Mouse (Mus musculus): ENCODE results near the gene Etfb. TPM values are rescaled to one million over a fixed set of nuclear protein-coding genes. Genes with fewer than 3 reads are reported as not detected.
A peak's percentile ranks its signal among the peaks of the same experiment; 100 is the strongest.
"Not testable (repeated sequence)": the region's sequence is repeated elsewhere in the genome, so short reads cannot be mapped to it uniquely, and the experiment has no call there.

The Etfb gene
- polyA plus RNA-seq (2016; fragmentation: Nextera tagmentation; extraction: Ambion mirVana) = 505 and 580 TPM in 2 replicates

DNA sequence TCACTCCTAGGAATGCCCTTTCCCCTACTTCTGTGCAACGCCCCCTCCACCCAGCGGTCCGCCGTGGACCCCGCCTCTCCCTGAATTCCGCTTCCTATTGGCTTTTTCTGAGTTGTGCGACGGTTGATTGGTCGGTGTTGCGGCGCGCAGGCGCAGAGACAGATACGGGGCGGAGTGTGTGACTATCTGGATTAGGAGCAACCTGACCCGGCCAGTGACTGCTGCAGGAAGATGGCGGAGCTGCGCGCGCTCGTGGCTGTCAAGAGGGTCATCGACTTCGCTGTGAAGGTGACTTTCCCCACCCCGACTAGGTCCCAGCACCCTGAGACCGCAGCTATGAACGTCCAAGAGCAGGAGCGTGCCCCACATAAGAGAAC is at the start of gene Etfb, which contains the start of gene Gm45233:
TSS of gene Etfb (plus strand) at position 167 of the 377 bp plus-strand sequence.
TSS of gene Gm45233 (plus strand) at position 212 of the 377 bp plus-strand sequence.
- H3K27me3 ChIP-seq (ENCODE audit: insufficient read depth, poor library complexity, severe bottlenecking) = 0 out of 2 replicates have a peak, but pooled peaks cover 3% of the 10 kb centered on the region
- under 1% methylated on average over 27 of the region's 27 CpGs for WGBS
- H3K4me3 ChIP-seq = peak within 1 kb of the TSS; percentile 69
- H3K9me3 ChIP-seq = no peaks in the 10 kb centered on the region
- peak; percentile 99 for DNase-seq (ENCODE audit: low spot score)
- peaks cover 28% of the 10 kb centered on the region for H3K4me1 ChIP-seq
- peak within 1 kb of the TSS; percentile 94 for H3K27ac ChIP-seq
- H3K36me3 ChIP-seq = peaks cover 7% of the 10 kb centered on the region; the same call in 1 of the 2 replicates

DNA sequence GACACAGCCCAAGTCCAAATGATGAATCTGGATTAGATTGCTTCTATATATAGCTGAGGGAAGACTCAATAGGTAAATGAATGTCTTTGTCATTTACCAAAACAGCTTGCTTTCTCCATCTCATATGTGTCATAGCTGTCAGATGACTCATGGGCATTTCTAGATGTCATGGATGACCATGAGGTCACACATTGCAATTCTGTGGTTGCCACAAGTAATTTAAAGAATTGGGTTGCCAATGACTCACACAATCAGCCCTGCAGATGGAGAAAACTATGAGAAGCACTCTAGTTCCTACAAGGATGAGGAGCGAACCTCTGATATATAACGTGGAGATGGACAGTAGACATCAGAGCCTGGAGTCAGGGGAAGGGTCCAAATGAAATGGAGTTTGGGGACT is 44.4 kb upstream of the Etfb start:
- WGBS = 82% methylated on average over 2 of the region's 2 CpGs

GRCm38 (mm10) chr7:43402718-43403117 is 41.2 kb upstream of the Etfb start:
- DNase-seq (ENCODE audit: low spot score) = no peak
- Histone ChIP-seq H3K27ac (no peak overlapping the region), H3K4me1 (no peaks in the 10 kb centered on the region), H3K4me3 (no peak overlapping the region), H3K36me3 (no peaks in the 10 kb centered on the region), H3K9me3 (no peaks in the 10 kb centered on the region), H3K27me3 (ENCODE audit: insufficient read depth, poor library complexity, severe bottlenecking) (no peaks in the 10 kb centered on the region)
- 43% methylated on average over 2 of the region's 2 CpGs for WGBS

More for the DNA sequence above, 44.4 kb upstream of the Etfb start:
- DNase-seq (ENCODE audit: low spot score) = no peak
- H3K4me3 ChIP-seq = no peak overlapping the region
- H3K36me3 ChIP-seq = no peaks in the 10 kb centered on the region
- H3K27me3 ChIP-seq (ENCODE audit: insufficient read depth, poor library complexity, severe bottlenecking) = no peaks in the 10 kb centered on the region
- H3K9me3 ChIP-seq = no peaks in the 10 kb centered on the region
- no peak overlapping the region for H3K27ac ChIP-seq
- no peaks in the 10 kb centered on the region for H3K4me1 ChIP-seq

DNA sequence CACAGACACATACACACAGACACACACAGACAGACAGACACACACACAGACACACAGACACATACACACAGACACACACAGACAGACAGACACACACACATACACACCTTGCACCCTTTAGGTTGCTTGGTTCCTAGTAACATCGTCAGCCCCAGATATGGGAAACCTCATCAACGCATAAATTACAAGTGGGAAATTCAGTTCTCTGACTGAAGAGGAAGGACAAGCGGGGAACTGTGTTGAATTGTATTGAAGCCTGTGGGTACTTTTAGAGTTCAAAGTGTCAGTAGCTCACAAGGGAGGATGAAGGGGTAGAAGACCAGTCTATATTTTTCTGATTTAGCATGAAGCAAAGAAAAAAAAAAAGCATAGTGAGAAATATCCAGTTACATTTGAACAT is 36.3 kb upstream of the Etfb start:
- Histone ChIP-seq H3K27me3 (ENCODE audit: insufficient read depth, poor library complexity, severe bottlenecking) (no peaks in the 10 kb centered on the region), H3K4me1 (0 out of 2 replicates have a peak, but pooled peaks cover 5% of the 10 kb centered on the region), H3K36me3 (no peaks in the 10 kb centered on the region), H3K4me3 (no peak overlapping the region), H3K27ac (no peak overlapping the region), H3K9me3 (no peaks in the 10 kb centered on the region)
- WGBS = 73% methylated on average over 3 of the region's 3 CpGs
- DNase-seq (ENCODE audit: low spot score) = no peak

- no peak for DNase-seq (ENCODE audit: low spot score)
- Histone ChIP-seq H3K4me1 (0 out of 2 replicates have a peak, but pooled peaks cover 5% of the 10 kb centered on the region), H3K36me3 (no peaks in the 10 kb centered on the region), H3K9me3 (no peaks in the 10 kb centered on the region), H3K27ac (no peak within 1 kb of the TSS), H3K27me3 (ENCODE audit: insufficient read depth, poor library complexity, severe bottlenecking) (no peaks in the 10 kb centered on the region), H3K4me3 (no peak within 1 kb of the TSS)
- 82% methylated on average over 4 of the region's 4 CpGs for WGBS
These were observed 35.7 kb upstream of the Etfb start, which contains the start of gene Siglecg for GRCm38 (mm10) chr7:43408131-43408553. Gene Siglecg (plus strand): TSS chr7:43408204.

DNA sequence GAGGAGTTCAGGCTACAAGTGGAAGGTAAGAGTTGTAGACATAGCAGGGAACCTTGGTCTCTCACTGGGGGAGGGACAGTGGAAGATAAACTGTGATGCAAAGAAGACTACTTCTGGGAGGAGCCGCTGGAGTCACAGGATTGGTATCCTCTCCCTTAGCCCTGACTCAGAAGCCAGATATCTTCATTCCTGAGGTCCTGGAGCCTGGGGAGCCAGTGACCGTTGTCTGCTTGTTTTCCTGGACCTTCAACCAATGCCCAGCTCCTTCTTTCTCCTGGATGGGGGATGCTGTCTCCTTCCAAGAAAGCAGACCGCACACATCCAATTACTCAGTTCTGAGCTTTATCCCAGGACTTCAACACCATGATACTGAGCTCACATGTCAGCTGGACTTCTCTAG is 34.8 kb upstream of the Etfb start:
- no peaks in the 10 kb centered on the region for H3K9me3 ChIP-seq
- H3K27me3 ChIP-seq (ENCODE audit: insufficient read depth, poor library complexity, severe bottlenecking) = no peaks in the 10 kb centered on the region
- no peak overlapping the region for H3K4me3 ChIP-seq
- no peak for DNase-seq (ENCODE audit: low spot score)
- no peak overlapping the region for H3K27ac ChIP-seq
- WGBS = 59% methylated on average over 3 of the region's 3 CpGs
- no peaks in the 10 kb centered on the region for H3K36me3 ChIP-seq
- 0 out of 2 replicates have a peak, but pooled peaks cover 5% of the 10 kb centered on the region for H3K4me1 ChIP-seq

DNA sequence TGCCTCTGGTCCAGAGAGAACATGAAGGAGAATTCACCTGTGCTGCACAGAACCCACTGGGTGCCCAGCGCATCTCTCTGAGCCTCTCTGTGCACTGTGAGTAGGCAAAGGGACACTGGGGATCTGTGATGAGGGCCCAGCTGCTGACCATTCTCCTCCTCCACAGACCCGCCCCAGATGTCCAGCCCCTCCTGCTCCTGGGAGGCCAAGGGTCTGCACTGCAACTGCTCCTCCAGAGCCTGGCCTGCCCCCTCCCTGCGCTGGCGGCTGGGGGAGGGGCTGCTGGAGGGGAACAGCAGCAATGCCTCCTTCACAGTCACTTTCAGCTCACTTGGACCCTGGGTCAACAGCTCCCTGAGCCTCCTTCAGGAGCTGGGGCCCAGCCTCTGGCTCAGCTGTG is 32.2 kb upstream of the Etfb start:
- H3K4me1 ChIP-seq; H3K27ac ChIP-seq; H3K27me3 ChIP-seq (ENCODE audit: insufficient read depth, poor library complexity, severe bottlenecking); H3K4me3 ChIP-seq; H3K9me3 ChIP-seq; DNase-seq (ENCODE audit: low spot score); H3K36me3 ChIP-seq: not testable (repeated sequence)
- 36% methylated on average over 4 of the region's 4 CpGs for WGBS

- Histone ChIP-seq H3K9me3 (no peaks in the 10 kb centered on the region), H3K27ac (no peak overlapping the region), H3K36me3 (no peaks in the 10 kb centered on the region), H3K4me1 (no peaks in the 10 kb centered on the region), H3K4me3 (no peak overlapping the region), H3K27me3 (ENCODE audit: insufficient read depth, poor library complexity, severe bottlenecking) (no peaks in the 10 kb centered on the region)
- WGBS = 83% methylated on average over 10 of the region's 10 CpGs
- no peak for DNase-seq (ENCODE audit: low spot score)
These were observed 26.6 kb upstream of the Etfb start for GRCm38 (mm10) chr7:43417298-43417697.

GRCm38 (mm10) chr7:43422995-43423617 is 20.8 kb upstream of the Etfb start:
- Histone ChIP-seq H3K36me3 (no peaks in the 10 kb centered on the region), H3K4me3 (peak overlapping the region; percentile 27), H3K27ac (no peak overlapping the region), H3K27me3 (ENCODE audit: insufficient read depth, poor library complexity, severe bottlenecking) (no peaks in the 10 kb centered on the region), H3K9me3 (no peaks in the 10 kb centered on the region), H3K4me1 (peaks cover 4% of the 10 kb centered on the region; the same call in 1 of the 2 replicates)
- DNase-seq (ENCODE audit: low spot score) = peak; percentile 91
- 14% methylated on average over 11 of the region's 11 CpGs for WGBS

DNA sequence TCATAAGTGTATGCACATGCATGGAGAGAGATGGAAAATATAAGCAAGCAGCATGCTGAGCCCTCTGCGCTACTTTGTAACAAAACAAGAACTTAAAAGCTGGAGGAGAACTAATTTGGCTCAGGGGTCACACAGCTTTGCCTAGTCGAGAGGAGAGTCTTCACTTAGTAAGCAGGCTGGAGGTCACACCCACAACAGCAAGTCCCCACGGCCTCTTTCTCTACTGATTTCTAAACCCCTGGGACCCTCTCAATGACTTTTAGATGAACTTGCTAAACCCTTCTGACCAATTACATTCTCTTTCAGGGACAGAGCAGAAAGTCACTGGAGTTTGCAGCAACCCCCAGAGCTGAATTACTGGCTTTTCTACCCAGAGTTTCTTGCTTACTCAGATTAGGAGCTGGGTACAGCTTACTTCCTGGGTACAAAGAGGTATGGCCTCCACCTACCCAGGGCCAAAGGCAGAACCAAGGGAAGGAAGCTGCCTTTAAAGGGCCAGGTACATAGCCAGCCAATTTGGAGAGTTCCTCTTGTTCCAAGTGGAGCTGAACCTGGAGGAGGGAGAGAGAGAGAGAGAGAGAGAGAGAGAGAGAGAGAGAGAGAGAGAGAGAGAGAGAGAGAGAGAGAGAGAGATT is 19.8 kb upstream of the Etfb start:
- H3K4me3 ChIP-seq = no peak overlapping the region
- H3K36me3 ChIP-seq = no peaks in the 10 kb centered on the region
- no peak overlapping the region for H3K27ac ChIP-seq
- no peaks in the 10 kb centered on the region for H3K9me3 ChIP-seq
- DNase-seq (ENCODE audit: low spot score) = no peak
- 64% methylated on average over 3 of the region's 3 CpGs for WGBS
- peaks cover 4% of the 10 kb centered on the region; the same call in 1 of the 2 replicates for H3K4me1 ChIP-seq
- no peaks in the 10 kb centered on the region for H3K27me3 ChIP-seq (ENCODE audit: insufficient read depth, poor library complexity, severe bottlenecking)

- 76% methylated on average over 8 of the region's 8 CpGs for whole genome bisulfite sequencing
These were observed 16.5 kb upstream of the Etfb start, which contains the start of gene Lim2 for GRCm38 (mm10) chr7:43427406-43427805. Gene Lim2 (plus strand): TSS chr7:43427670.

DNA sequence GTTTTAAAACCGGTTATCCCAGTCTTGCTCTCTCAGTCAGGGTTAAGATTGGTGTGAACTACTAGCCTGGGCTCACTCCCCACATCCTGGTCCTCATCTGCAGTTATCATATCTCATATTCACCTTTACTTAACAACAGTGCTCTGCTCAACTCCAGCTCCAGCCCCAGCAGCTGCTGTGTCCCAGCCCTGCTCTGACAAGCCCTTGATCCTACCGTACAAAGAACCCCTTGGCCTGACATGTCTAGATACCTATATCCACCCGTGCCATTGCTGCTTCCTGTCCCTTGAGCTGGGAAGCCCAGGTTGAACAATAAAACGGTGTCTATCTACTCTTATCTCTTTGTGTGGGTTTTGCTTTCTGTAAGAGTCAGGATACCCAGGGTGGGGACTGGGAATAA is 14.4 kb upstream of the Etfb start:
- no peak for DNase-seq (ENCODE audit: low spot score)
- no peaks in the 10 kb centered on the region for H3K9me3 ChIP-seq
- peaks cover 3% of the 10 kb centered on the region; the same call in 1 of the 2 replicates for H3K4me1 ChIP-seq
- no peak overlapping the region for H3K27ac ChIP-seq
- WGBS = 39% methylated on average over 4 of the region's 4 CpGs
- H3K4me3 ChIP-seq = no peak overlapping the region
- no peaks in the 10 kb centered on the region for H3K36me3 ChIP-seq
- H3K27me3 ChIP-seq (ENCODE audit: insufficient read depth, poor library complexity, severe bottlenecking) = no peaks in the 10 kb centered on the region

More at GRCm38 (mm10) chr7:43427406-43427805, 16.5 kb upstream of the Etfb start, which contains the start of gene Lim2:
- Histone ChIP-seq H3K36me3 (no peaks in the 10 kb centered on the region), H3K4me1 (peaks cover 7% of the 10 kb centered on the region; the same call in 1 of the 2 replicates), H3K27ac (no peak within 1 kb of the TSS), H3K4me3 (no peak within 1 kb of the TSS), H3K27me3 (ENCODE audit: insufficient read depth, poor library complexity, severe bottlenecking) (no peaks in the 10 kb centered on the region), H3K9me3 (no peaks in the 10 kb centered on the region)
- DNase-seq (ENCODE audit: low spot score) = no peak

GRCm38 (mm10) chr7:43432891-43433290 is 11.0 kb upstream of the Etfb start:
- DNase-seq (ENCODE audit: low spot score) = no peak

More at GRCm38 (mm10) chr7:43432891-43433290, 11.0 kb upstream of the Etfb start:
- WGBS = 71% methylated on average over 4 of the region's 4 CpGs
- Histone ChIP-seq H3K4me3 (no peak overlapping the region), H3K4me1 (peaks cover 3% of the 10 kb centered on the region; the same call in 1 of the 2 replicates), H3K27me3 (ENCODE audit: insufficient read depth, poor library complexity, severe bottlenecking) (no peaks in the 10 kb centered on the region), H3K36me3 (no peaks in the 10 kb centered on the region), H3K9me3 (no peaks in the 10 kb centered on the region), H3K27ac (no peak overlapping the region)

Data from heart, embryonic 10.5 days (tissue).